Mouse (Mus musculus): Measurements from ENCODE around the gene Eml6. TPM values are rescaled to one million over a fixed set of nuclear protein-coding genes. Genes with fewer than 3 reads are reported as not detected.
"Not testable (repeated sequence)": the region's sequence is repeated elsewhere in the genome, so short reads cannot be mapped to it uniquely, and the experiment has no call there.

Eml6 gene
- total RNA-seq, 1 experiment: 0.80 TPM

GRCm38 (mm10) chr11:29883024-29883423 lies 142.8 kb downstream of the Eml6 start:
- H3K9ac ChIP-seq (ENCODE audit: insufficient read depth, low read depth, low read length, poor library complexity, severe bottlenecking): no peak overlapping the region
- H3K36me3 ChIP-seq (ENCODE audit: control insufficient read depth, insufficient read depth, low read length, poor library complexity, severe bottlenecking): no peaks in the 10 kb centered on the region
- H3K4me3 ChIP-seq (ENCODE audit: insufficient read depth in 1 of 2, low read depth in 1 of 2, low read length in 2 of 2, poor library complexity in 1 of 2, severe bottlenecking in 1 of 2): no peak overlapping the region
- TF ChIP-seq MAFK (IDR thresholded peaks at IDR 0.05; ENCODE audit: insufficient read depth, low read depth, low read length) (peak; percentile 77), ZNF384 (IDR thresholded peaks at IDR 0.05; ENCODE audit: low read depth, low read length) (no peak), HCFC1 (IDR thresholded peaks at IDR 0.05; ENCODE audit: borderline replicate concordance, insufficient read depth, low read length) (no peak)
- in situ Hi-C loops (cut with MboI; ENCODE audit: low sequenced_read_pairs in 2 of 2, unreplicated experiment in 2 of 2): no loop called here
- no peaks in the 10 kb centered on the region for H3K9me3 ChIP-seq (ENCODE audit: control insufficient read depth, insufficient read depth, low read depth, low read length)
- no peak overlapping the region for H3K27ac ChIP-seq (ENCODE audit: insufficient read depth, low read depth, low read length, poor library complexity, severe bottlenecking)
- peaks cover 0 to 2% of the 10 kb centered on the region in 2 experiments; a peak in 2 of 4 replicates for H3K4me1 ChIP-seq (ENCODE audit: control insufficient read depth in 2 of 2, insufficient read depth in 2 of 2, low read length in 2 of 2, poor library complexity in 1 of 2)
- DNase-seq (ENCODE audit: low read depth, low spot score): no peak

- in situ Hi-C loops (cut with MboI; ENCODE audit: low sequenced_read_pairs in 2 of 2, unreplicated experiment in 2 of 2): no loop called here
- no peaks in the 10 kb centered on the region for H3K9me3 ChIP-seq (ENCODE audit: control insufficient read depth, insufficient read depth, low read depth, low read length)
- DNase-seq (ENCODE audit: low read depth, low spot score): no peak
- no peak overlapping the region for H3K9ac ChIP-seq (ENCODE audit: insufficient read depth, low read depth, low read length, poor library complexity, severe bottlenecking)
- H3K27ac ChIP-seq (ENCODE audit: insufficient read depth, low read depth, low read length, poor library complexity, severe bottlenecking): no peak overlapping the region
- no peak overlapping the region for H3K4me3 ChIP-seq (ENCODE audit: insufficient read depth in 1 of 2, low read depth in 1 of 2, low read length in 2 of 2, poor library complexity in 1 of 2, severe bottlenecking in 1 of 2)
- H3K36me3 ChIP-seq (ENCODE audit: control insufficient read depth, insufficient read depth, low read length, poor library complexity, severe bottlenecking): no peaks in the 10 kb centered on the region
- H3K4me1 ChIP-seq (ENCODE audit: control insufficient read depth in 2 of 2, insufficient read depth in 2 of 2, low read length in 2 of 2, poor library complexity in 1 of 2): peaks cover 0 to 2% of the 10 kb centered on the region in 2 experiments; a peak in 1 of 4 replicates
- TF ChIP-seq ZNF384 (IDR thresholded peaks at IDR 0.05; ENCODE audit: low read depth, low read length): no peak
- no peak for TF ChIP-seq HCFC1 (IDR thresholded peaks at IDR 0.05; ENCODE audit: borderline replicate concordance, insufficient read depth, low read length)
- no peak for TF ChIP-seq MAFK (IDR thresholded peaks at IDR 0.05; ENCODE audit: insufficient read depth, low read depth, low read length)
- TF ChIP-seq CHD2 (IDR thresholded peaks at IDR 0.05; ENCODE audit: low read depth, low read length): no peak
- no peak for TF ChIP-seq ZC3H11A (IDR thresholded peaks at IDR 0.05; ENCODE audit: borderline replicate concordance, low read depth, low read length)
Measured at GRCm38 (mm10) chr11:29879641-29880040, 146.2 kb downstream of the Eml6 start.

- in situ Hi-C loops (cut with MboI; ENCODE audit: low sequenced_read_pairs in 2 of 2, unreplicated experiment in 2 of 2): no loop called here
- Histone ChIP-seq H3K4me3 (ENCODE audit: insufficient read depth in 1 of 2, low read depth in 1 of 2, low read length in 2 of 2, poor library complexity in 1 of 2, severe bottlenecking in 1 of 2) (no peak overlapping the region), H3K27ac (ENCODE audit: insufficient read depth, low read depth, low read length, poor library complexity, severe bottlenecking) (no peak overlapping the region), H3K9ac (ENCODE audit: insufficient read depth, low read depth, low read length, poor library complexity, severe bottlenecking) (no peak overlapping the region), H3K36me3 (ENCODE audit: control insufficient read depth, insufficient read depth, low read length, poor library complexity, severe bottlenecking) (no peaks in the 10 kb centered on the region), H3K4me1 (ENCODE audit: control insufficient read depth in 2 of 2, insufficient read depth in 2 of 2, low read length in 2 of 2, poor library complexity in 1 of 2) (no peaks in the 10 kb centered on the region), H3K9me3 (ENCODE audit: control insufficient read depth, insufficient read depth, low read depth, low read length) (no peaks in the 10 kb centered on the region)
- TF ChIP-seq ZC3H11A (IDR thresholded peaks at IDR 0.05; ENCODE audit: borderline replicate concordance, low read depth, low read length) (no peak), HCFC1 (IDR thresholded peaks at IDR 0.05; ENCODE audit: borderline replicate concordance, insufficient read depth, low read length) (no peak), CHD2 (IDR thresholded peaks at IDR 0.05; ENCODE audit: low read depth, low read length) (no peak), MAFK (IDR thresholded peaks at IDR 0.05; ENCODE audit: insufficient read depth, low read depth, low read length) (no peak), ZNF384 (IDR thresholded peaks at IDR 0.05; ENCODE audit: low read depth, low read length) (no peak)
- DNase-seq (ENCODE audit: low read depth, low spot score): no peak
Measured at GRCm38 (mm10) chr11:29877981-29878380, 147.9 kb downstream of the Eml6 start.

DNA sequence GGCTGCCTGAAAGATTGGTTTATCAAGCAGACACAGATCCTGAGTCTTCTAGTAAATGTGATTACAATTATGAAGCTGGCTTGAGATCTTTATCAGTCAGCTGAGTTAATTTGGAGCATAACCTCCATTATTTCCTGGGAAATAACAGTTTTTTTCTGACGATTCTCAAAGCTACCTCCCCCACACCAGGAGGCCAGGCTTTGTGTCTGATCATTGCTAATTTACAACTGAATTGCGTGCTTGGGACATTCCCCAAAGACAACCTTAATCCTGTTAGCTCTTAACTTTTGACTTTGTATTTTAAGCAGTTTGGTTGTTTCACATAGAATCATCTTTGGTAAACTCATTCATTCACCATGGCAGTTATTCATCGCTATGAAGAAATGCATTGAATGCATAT lies 148.6 kb downstream of the Eml6 start:
- TF ChIP-seq ZC3H11A (IDR thresholded peaks at IDR 0.05; ENCODE audit: borderline replicate concordance, low read depth, low read length) (no peak), MAFK (IDR thresholded peaks at IDR 0.05; ENCODE audit: insufficient read depth, low read depth, low read length) (no peak), CHD2 (IDR thresholded peaks at IDR 0.05; ENCODE audit: low read depth, low read length) (no peak), ZNF384 (IDR thresholded peaks at IDR 0.05; ENCODE audit: low read depth, low read length) (no peak), HCFC1 (IDR thresholded peaks at IDR 0.05; ENCODE audit: borderline replicate concordance, insufficient read depth, low read length) (no peak)
- no peak for DNase-seq (ENCODE audit: low read depth, low spot score)
- Histone ChIP-seq H3K36me3 (ENCODE audit: control insufficient read depth, insufficient read depth, low read length, poor library complexity, severe bottlenecking) (no peaks in the 10 kb centered on the region), H3K4me1 (ENCODE audit: control insufficient read depth in 2 of 2, insufficient read depth in 2 of 2, low read length in 2 of 2, poor library complexity in 1 of 2) (no peaks in the 10 kb centered on the region), H3K4me3 (ENCODE audit: insufficient read depth in 1 of 2, low read depth in 1 of 2, low read length in 2 of 2, poor library complexity in 1 of 2, severe bottlenecking in 1 of 2) (no peak overlapping the region), H3K9ac (ENCODE audit: insufficient read depth, low read depth, low read length, poor library complexity, severe bottlenecking) (no peak overlapping the region), H3K27ac (ENCODE audit: insufficient read depth, low read depth, low read length, poor library complexity, severe bottlenecking) (no peak overlapping the region), H3K9me3 (ENCODE audit: control insufficient read depth, insufficient read depth, low read depth, low read length) (no peaks in the 10 kb centered on the region)
- in situ Hi-C loops (cut with MboI; ENCODE audit: low sequenced_read_pairs in 2 of 2, unreplicated experiment in 2 of 2): no loop called here

DNA sequence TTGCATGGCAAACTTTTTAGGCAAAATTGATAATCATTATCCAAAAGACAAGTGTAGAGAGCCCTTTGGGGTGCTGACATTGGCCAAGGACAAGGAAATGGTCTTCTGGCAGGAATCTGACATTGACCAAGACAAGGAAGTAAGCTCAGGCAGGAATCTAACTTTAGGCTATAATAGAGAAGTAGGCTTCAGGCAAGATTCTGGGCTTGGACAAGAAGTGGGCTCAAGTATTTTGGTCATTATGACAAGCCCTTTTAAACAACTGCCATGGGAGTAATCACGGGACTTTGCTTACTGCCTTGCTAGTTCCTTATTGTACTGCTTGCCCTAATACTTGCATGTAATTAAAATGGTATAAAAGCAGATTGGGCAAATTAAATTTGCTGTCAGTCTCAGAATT lies 151.1 kb downstream of the Eml6 start:
- in situ Hi-C loops (cut with MboI; ENCODE audit: low sequenced_read_pairs in 2 of 2, unreplicated experiment in 2 of 2); H3K27ac ChIP-seq (ENCODE audit: insufficient read depth, low read depth, low read length, poor library complexity, severe bottlenecking); DNase-seq (ENCODE audit: low read depth, low spot score); H3K9me3 ChIP-seq (ENCODE audit: control insufficient read depth, insufficient read depth, low read depth, low read length); H3K4me1 ChIP-seq (ENCODE audit: control insufficient read depth in 2 of 2, insufficient read depth in 2 of 2, low read length in 2 of 2, poor library complexity in 1 of 2); H3K4me3 ChIP-seq (ENCODE audit: insufficient read depth in 1 of 2, low read depth in 1 of 2, low read length in 2 of 2, poor library complexity in 1 of 2, severe bottlenecking in 1 of 2); H3K36me3 ChIP-seq (ENCODE audit: control insufficient read depth, insufficient read depth, low read length, poor library complexity, severe bottlenecking); H3K9ac ChIP-seq (ENCODE audit: insufficient read depth, low read depth, low read length, poor library complexity, severe bottlenecking): not testable (repeated sequence)
